Comparison of ENCODE assay signal across 16 mouse cellular contexts in genomic region chr10:94432933-94433332, GRCm38 (mm10).
DNase-seq lines count a peak whose midpoint lies in the region; ATAC-seq lines count a peak whose summit lies in the region.
"Had no signal": no experiment of that assay in that cellular context is flagged by ENCODE, and none has a peak within 500 bp of the region (broad histone marks: within the 10 kb centered on the region; RNA-seq: fewer than 3 reads in every experiment).

No protein-coding gene starts in this region.

- H3K4me1 ChIP-seq in kidney, embryonic 15.5 days: 0 out of 2 replicates have a peak, but pooled peaks cover 2% of the 10 kb centered on the region
- H3K4me1 ChIP-seq: embryonic facial prominence, embryonic 12.5 days; hindbrain, embryonic 12.5 days had no signal

- ATAC-seq in kidney, embryonic 15.5 days (replicated peaks; ENCODE audit: low FRiP score): no peak
- ATAC-seq: intestine, embryonic 16.5 days had no signal

- H3K9ac ChIP-seq in kidney, embryonic 15.5 days: no peak overlapping the region
- H3K9ac ChIP-seq: embryonic facial prominence, embryonic 12.5 days; hindbrain, embryonic 12.5 days had no signal

- H3K27ac ChIP-seq in kidney, embryonic 15.5 days: no peak overlapping the region
- H3K27ac ChIP-seq: embryonic facial prominence, embryonic 12.5 days; hindbrain, embryonic 12.5 days; stomach, postnatal 0 days had no signal

- no peak overlapping the region for H3K4me2 ChIP-seq in kidney, embryonic 15.5 days
- H3K4me2 ChIP-seq: embryonic facial prominence, embryonic 12.5 days; hindbrain, embryonic 12.5 days; liver, embryonic 11.5 days had no signal

- H3K36me3 ChIP-seq in kidney, embryonic 15.5 days: no peaks in the 10 kb centered on the region
- H3K36me3 ChIP-seq: embryonic facial prominence, embryonic 12.5 days; hindbrain, embryonic 12.5 days had no signal

- 59% methylated on average over 5 of the region's 5 CpGs for WGBS in kidney, embryonic 15.5 days

- no peaks in the 10 kb centered on the region for H3K9me3 ChIP-seq in kidney, embryonic 15.5 days (replicated peaks)
- H3K9me3 ChIP-seq: embryonic facial prominence, embryonic 12.5 days; hindbrain, embryonic 12.5 days had no signal

- no peaks in the 10 kb centered on the region for H3K27me3 ChIP-seq in kidney, embryonic 15.5 days
- H3K27me3 ChIP-seq: embryonic facial prominence, embryonic 12.5 days; hindbrain, embryonic 12.5 days had no signal

- no peak overlapping the region for H3K4me3 ChIP-seq in kidney, embryonic 15.5 days (replicated peaks)
- H3K4me3 ChIP-seq: embryonic facial prominence, embryonic 12.5 days; hindbrain, embryonic 12.5 days had no signal

- DNase-seq in adrenal gland, postnatal 10 days: peak; percentile 20
- DNase-seq in adrenal gland, postnatal 4 days (ENCODE audit: low spot score in 2 of 2): no peak
- DNase-seq in kidney, adult 8-10 months: peak; percentile 21 to 32
- DNase-seq in kidney, postnatal 10 days: peak; percentile 47
- peak; percentile 82 for DNase-seq in lung, postnatal 25 days (ENCODE audit: low spot score)
- no peak for DNase-seq in adipocyte (ENCODE audit: low spot score)
- DNase-seq in thymus, postnatal 14 days: no peak
- DNase-seq: cerebellum, adult 11-12 months; retina, postnatal 1 day; thymus, postnatal 36 days had no signal

Comparison
In these comparisons a context has a peak if more than half of its experiments do, and no peak if none do; other contexts are left out.
1. DNase-seq: peak in adrenal gland, postnatal 10 days (single experiment), kidney, adult 8-10 months (2 of 2), kidney, postnatal 10 days (single experiment) and lung, postnatal 25 days (single experiment); none in adrenal gland, postnatal 4 days (0 of 2), adipocyte (single experiment) and thymus, postnatal 14 days (single experiment).